Mouse (Mus musculus) ES-CJ7 (cell line): ENCODE data around the gene Trim8.

Source experiments
- DNase-seq: peaks from one replicate; pipeline ENCODE4 v3.0.0; 2011; ENCODE audit warnings: low read depth, low spot score

The Trim8 gene

DNA sequence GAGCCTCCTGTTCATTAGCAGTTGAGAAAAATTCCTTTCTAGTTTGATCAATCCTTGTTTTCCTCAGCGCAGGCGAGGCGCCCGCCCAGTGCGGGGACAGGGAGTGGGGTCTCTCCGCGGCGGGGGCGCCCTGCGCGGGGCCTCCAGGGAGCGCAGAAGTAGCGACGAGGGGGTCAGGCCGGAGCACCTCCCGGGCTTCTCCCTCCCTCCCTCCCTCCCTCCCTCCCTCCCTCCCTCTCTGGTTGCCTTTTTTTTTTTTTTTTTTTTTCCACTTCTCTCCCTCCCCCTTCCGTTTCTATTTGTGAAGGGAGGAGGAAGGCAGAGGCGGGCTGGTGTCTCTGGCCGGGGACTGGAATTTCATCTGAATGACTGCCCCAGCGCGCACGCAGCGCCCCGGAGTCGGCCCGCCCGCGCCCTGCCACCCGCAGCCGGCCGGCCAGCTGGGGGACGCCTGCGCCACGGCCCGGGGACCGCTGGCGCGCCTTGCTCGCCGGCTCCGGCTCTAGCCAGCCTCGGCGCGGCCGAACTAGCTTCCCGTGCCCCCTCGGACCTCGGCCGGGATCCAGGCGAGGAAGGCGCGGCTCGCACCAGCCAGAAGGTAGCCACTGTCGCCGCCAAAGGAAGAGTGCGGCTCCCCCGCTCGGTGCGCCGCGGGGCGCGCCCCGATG, at the start of gene Trim8:
Trim8 (plus strand) TSS at position 302 of the 668 bp plus-strand sequence.
- peak; percentile 85 for DNase-seq

DNA sequence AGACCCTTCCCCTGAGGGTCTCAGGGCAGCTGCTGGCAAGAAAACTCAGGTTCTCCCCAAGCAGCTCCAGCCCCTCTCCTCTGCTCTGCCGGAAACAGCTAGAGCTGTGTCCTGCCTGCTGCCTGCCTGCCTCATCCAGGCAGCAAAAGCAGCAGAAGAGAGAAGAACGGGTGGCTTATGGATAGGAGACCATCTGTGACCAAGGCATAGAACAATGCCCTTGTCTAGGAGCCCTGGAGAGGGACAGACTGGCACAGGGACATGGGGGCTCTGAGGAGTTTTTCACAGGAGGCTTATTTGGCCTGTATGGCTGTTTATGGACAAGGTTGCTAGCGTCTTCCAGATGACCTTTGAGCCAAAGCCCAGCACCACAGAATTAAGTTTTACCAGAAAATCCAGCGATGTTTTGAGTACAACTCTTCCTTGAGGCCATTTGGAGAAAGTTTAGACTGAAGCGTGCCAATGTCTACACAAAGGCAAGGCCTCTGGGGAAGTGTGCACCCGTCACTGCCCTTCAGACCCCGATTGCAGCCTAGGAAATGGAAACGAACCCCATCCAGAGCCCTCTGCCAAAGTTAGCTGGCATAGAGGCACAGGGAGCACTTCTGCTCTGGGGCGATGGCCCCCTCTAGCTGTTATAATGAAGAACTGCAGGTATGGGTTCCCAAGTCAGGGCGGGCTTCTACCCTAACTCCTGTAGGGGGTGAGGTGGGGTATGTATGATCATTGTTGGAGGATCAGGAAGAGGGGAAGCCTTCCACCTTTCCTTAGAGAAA, 49.3 kb upstream of the Trim8 start:
- peak; percentile 63 for DNase-seq

DNA sequence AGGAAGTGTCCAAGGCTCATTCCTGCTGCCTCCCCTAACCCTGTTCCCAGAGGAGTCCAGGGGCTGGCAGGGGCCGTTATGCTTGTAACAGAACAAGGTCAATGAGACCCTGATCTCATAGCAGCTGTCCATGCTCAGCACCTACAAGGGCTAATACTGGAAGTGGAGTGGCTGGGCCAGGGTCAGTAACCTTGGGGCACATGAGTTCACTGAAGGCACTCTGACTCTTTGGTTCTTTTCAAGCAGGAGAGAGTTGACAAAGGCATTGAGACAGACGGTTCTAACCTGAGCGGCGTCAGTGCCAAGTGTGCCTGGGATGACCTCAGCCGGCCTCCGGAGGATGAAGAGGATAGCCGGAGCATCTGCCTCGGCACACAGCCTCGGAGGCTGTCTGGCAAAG, 48.6 kb upstream of the Trim8 start:
- DNase-seq, result no peak

DNA sequence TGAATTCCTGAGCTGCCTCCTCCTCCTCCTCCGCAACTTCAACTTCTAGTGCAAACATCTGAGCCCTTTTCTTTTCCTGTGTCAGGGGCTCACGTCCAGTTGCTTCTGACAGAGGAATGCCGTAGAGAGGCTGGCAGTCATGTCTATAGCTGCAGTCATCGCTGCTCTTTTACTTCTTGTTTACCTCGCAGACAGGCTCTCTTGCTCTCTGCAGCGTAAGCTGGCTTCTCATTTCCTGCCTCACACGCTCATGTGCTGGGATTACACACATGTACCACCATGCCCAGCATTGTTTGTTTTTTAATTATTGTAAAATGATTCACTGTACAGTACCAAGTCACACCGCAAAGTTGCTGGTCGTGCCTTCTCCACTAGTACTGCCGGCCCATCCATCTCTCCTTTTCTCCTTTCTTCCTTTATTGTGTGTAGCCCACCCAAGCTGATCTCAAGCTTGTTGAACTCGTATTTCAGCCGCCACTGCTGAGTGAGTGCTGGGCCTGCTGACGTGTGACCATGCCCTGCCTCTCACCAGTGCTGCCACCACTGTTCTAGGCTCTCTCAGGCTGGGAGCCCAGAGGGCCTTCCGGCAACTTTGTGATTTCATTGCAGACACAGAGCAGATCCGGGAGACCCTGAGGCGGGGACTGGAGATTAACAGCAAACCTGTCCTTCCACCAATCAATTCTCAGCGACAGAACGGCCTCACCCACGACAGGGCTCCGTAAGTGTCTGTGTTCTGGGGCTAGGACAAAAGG, 47.2 kb upstream of the Trim8 start:
- DNase-seq, result no peak

DNA sequence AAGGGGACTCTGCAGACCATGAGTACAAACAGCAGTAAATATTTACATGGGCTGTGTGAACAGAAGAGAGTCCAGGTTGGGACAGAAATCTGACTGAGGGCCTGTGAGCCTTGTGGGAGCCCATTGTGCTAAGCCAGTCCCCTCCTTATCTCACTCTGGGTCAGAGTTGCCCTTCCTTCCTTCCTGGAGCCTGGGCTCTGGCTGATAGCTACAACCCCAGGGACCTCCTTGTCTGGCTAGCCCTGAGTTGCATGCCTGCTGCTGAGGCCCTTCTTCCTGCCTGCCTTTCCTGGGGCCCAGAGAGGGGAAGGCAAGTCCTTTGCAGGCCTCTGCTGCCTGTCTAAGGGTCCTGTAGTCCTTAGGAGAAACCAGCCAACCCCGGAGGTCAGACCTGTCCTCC, 46.5 kb upstream of the Trim8 start:
- no peak for DNase-seq

DNA sequence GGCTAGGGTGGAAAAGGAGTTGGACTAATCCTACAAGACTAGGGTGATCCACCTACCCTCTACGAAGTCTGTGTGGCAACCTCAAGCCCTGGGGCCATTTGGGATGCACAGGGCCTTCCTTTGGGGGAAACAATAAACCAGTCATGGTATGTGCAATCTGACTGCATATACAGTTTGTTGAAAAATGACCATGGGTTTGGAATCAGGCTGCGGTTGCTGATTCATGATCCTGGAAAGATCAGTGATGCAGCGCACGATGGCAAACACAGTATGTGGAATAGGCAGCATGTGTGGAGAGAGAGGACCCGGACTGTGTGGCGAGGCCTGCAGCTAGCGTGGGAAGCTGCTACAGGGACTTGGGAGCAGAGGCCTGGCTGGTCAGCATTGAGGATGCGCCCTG, 45.9 kb upstream of the Trim8 start:
- no peak for DNase-seq

DNA sequence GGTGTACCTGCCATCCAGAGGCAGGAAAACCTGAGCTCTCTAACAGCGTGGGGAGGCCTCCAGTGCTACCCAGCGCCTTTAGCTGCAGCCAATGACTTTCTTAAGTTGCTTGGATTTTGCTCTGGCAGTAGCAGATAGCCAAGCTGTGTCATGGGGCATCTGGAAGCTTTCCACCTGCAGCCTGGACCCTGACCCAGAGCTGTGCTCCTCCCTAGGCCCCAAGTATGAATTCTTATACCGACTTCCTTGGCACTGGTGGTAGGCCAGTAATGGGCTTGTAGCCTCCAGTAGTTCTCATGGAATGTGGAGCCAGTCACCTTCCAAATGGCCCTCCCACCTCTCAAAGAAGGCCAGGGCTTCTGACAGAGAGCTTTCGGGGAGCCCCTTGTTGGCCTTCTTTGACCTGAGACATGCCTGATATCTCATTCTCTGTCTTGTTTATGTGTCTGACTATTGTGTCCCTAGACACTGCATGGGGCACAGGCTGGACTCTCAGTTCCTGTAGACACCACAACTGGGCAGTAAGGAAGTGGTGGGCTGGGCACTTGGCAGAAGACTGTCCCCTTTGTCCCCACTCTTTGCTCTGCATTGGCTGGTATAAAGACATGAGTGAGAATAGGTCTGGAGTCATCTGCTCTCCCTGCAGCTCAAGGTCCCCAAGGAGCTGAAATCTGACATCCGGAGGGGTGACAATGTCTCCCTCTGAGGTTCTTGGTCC, 45.3 kb upstream of the Trim8 start:
- DNase-seq, result no peak

DNA sequence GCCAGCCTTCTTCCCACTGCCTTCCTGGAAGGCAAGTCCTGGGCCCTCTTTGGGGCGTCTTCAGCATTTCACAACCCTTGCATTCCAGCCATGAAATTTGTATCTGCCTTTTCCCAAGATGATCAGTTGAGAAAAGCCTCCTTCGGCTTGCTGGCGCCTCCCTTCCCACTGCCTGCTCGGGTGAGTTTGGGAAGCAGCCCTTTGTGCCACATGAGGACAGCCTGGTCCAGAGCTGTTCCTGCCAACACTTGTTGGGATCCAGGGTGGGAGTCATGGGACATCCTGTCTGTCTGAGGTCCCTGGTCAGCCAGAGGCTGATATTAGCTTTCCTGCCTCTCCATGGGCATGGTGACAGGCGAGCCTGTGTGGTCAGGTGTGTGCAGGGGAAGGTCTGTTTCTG, 43.7 kb upstream of the Trim8 start:
- no peak for DNase-seq

DNA sequence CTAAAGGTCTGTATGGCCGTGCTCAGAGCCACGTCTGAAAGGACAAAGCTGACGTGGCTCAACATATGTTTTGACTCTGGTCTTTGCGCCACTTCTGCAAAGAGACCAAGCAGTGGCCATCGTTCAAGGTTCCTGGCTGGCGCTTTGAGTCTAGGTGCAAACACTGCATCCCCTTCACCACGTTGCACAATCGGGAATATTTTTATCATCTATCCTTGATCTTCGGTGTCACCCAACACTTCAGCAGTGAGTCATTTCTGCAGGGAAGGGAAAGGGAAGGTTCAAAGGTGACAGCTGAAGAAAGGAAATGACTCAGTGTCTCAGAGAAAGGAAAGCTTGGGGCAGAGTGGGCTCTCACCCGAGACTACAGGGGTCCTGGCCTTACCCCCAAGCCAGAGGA, 42.2 kb upstream of the Trim8 start:
- no peak for DNase-seq

DNA sequence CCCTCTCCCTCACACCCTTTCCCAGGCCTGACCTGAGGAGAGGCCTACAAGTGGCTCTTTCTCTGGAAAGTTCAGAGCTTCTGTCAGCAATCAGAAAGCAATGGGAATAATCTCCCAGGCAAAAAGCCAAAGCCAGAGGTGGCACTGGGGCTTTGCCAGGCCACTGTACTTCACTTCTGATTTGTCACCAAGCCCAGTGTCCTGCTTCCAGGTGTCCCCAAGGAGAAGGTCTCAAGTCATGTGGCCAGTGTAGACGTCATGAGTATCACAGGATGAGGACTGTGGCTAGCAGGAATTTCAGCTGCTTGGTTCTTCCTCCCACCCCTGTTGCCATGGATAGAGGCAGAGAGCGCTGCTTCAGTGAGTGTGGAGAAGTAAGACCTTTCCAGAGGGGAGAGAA, 41.6 kb upstream of the Trim8 start:
- no peak for DNase-seq

DNA sequence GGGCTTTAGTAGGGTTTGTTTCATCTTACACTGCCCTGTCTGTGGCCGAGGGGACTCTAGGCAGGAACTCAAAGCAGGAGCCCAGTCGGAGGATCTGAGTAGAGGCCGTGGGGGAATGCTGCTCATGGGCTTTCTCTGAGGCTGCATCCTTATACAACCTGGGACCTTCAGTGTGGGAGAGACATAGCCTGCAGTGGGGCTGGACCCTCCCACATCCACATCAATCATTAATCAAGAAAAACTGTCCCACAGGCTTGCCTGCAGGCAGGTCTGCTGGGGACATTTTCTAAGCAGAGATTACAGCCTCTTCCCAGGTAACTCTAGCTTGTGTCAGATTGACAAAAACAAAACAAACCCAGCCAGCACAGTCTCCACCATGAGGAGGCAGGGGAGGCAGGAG, 38.9 kb upstream of the Trim8 start:
- DNase-seq, result no peak

DNA sequence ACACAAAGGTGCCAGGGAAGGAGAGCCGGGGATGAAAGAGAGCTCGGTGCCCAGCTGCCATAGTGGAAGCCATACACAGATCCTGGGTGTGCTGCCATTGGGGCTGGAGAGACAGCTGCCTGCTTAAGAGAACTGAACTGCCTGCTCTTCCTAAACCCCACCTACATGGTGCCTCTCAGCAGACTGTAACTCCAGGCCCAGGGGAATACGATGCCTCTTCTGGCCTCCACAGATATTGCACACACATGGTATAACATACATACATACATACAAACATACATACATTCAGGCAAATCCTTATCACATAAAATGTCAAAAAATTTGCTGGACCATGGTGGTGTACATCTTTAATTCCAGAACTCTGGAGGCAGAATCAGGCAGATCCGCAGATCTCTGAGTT, 38.1 kb upstream of the Trim8 start:
- DNase-seq, result peak; percentile 33

DNA sequence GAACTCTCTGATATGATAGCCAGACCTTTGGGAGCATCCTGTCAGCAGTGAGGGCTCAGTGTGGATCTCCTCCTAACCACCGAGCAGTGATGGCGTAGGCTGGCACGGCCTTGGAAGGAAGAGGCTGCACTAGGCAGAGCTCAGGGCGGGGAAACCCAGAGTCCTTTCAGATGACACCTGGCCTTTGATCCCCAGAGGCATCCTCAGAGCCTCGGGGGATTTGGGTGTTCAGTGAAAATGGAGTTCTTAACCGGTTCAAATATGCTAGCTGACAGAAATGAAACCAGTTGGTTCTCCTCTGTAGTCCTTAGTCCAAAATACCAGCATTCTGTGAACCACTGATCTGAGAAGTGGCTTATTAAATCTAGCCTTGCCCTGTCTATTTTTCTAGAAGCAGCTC, 35.3 kb upstream of the Trim8 start:
- DNase-seq, result no peak

DNA sequence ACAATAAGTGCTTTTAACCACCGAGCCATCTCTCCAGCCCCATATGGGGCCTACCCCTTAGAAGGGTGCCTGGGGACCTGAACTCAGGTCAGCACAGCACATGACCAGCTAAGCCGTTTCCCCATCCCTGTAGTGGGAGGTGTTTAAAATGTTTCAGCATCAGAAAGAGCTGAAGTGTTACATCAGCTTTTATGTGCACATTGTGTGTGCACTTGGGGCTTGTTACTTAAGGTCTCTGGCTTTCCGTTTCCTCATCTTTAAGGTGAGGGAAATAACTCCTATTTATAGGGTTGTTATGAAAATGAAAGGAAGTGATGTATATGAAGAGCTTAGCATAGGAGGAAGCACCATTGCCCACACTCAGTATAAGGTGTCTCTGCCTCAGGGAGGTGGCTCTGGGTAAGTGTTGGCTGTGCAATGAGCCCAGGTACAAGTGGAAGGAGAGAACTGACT, 34.4 kb upstream of the Trim8 start:
- no peak for DNase-seq

DNA sequence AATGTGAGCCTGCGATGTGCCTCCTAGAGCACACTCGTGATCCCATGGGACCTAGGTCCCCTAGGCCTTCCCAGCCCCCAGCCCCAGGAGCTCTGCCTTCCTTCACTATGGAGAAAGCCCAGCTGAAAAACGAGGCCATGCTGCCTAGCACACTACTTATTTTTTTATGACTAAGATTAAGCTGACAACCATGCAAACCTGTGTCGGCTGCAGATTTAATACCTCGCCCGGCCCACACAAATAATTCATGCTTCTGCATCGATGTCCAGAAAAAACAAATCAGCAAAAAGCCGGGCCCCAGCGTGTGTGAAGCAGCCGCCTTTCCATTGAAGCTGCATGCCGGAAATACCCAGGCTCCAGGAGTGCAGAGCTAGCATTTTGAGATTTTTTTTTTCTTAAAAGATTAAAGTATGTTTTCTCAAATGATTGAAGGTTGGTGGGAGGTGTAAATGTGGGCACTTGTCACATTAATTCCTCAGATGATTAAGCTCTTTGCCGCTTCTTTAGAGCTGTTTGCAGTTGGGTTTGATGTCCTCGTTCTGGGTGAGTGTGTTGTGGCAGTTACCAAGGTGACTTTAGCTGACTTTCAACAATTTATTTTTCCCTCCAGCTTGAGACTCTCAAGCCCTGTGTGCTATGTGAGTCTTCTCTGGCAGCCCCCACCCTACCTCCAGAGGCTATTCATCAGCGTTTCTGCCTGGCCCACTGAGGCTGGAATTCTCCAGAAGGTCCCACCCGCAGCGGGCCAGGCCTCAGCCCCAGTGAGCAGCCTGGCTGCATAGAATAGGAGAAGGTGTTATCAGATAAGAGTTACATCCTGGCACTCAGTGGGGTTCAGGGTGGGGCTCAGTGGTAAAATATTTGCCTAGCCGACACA, 30.9 kb upstream of the Trim8 start:
- peak; percentile 63 for DNase-seq

DNA sequence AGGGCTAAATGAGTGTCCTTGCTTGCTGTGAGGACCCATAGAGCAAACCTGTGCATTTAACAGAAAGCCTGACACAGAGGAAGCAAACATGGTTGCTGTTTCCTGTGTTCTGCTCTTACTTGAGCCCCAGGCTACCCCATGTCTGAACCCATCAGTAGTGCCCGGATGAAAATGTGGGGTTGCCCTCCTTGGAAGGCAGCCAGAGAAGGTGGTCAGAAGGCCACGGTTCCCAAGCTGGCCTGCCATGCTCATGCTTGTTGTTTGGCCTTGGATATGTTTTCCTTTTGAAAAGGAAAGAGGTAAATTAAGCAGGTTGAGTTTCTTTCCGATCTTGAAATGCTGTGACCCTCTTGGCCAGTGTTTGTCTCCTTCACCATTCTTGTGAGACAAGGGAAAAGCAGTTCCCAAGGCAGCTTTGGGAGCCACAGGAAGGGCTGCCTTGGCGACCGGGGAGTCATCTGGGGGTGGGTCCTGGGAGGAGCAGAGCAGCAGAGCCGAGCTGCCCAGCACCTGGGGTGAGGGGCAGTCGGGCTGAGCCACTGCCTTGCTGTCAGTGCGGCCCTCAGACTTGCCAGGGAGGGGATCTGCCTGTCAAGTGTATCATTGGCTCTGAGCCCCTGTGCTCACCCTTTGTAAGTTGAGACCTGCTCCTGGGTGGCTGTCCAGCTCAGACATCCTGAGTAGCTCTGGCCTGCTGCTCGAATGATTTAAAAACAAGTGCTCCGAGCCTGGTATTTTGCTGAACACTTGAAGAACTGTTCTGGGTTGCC, 30.0 kb upstream of the Trim8 start:
- peak; percentile 31 for DNase-seq

DNA sequence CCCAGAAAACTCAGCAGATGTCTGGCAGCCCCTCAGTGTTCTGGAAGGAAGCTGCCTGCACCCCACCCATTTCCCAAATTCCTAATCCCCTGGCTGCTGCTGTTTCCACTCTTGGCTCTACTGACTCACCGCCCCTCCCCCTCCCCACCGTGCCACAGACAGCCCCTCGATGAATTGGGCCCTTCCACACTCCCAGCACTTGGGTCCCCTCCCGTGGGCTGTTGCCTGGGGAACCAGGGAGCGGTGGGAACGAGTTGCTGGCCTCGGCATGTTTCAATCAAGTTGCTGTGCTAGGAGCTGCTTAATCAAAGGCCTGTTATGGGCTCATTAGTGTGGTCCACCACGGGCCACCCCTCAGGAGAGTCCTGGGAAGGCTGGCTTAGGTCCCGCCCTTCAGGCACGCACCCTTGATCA, 24.1 kb upstream of the Trim8 start:
- DNase-seq, result peak; percentile 73

DNA sequence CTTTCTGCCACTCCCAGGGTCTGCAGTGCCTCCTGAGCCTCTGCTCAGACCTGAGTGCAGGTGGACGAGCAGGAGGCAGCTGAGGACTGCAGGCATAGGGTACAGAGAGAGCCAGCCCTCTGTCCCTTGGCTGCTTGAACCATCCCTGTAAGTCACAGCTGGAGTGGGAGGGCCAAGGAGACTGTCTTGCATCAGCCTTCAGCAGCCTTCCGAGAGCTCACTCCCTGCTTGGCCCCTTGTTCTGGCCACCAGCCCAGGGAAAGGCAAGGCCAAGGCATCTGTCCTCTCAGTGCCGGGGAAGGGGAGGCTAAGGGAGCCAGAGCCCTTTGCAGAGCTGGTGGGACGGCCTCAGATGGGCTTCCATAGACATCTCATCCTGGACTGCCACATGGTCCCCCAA, 23.3 kb upstream of the Trim8 start:
- no peak for DNase-seq

DNA sequence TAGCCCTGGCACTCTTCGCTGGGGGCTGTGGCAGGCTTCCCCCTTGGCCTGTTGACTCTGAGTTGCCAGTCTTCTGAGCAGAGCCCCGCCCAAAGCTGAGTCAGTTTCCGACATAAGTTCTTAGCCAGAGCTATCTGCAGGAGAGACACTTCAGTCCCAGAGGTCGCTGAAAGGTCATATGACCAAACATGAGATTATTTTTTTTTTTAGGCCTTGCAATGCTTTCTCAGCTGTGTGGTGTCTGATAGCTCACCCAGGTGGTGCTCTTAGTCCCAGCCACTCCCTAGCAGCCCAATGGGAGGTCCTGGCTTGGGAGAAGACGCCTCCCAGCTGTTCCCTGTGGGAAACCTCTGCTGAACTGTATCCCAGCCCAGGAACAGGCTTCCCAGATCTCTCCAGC, 22.7 kb upstream of the Trim8 start:
- DNase-seq, result peak; percentile 35
